Mouse (Mus musculus) c-Kit-positive CD71-negative TER-119-negative erythroid progenitor cells, embryonic 14.5 days (primary cell): Measurements from ENCODE around the gene Sgk1.

Experiments used
- DNase-seq: peaks from one replicate; pipeline ENCODE4 v3.0.0-alpha.2; 2013; ENCODE audit warnings: low read depth

Gene Sgk1

GRCm38 (mm10) chr10:21918016-21918749, 36.2 kb downstream of the Sgk1 start:
- no peak for DNase-seq

- no peak for DNase-seq
Observed at GRCm38 (mm10) chr10:21918750-21919145, 36.8 kb downstream of the Sgk1 start.

- DNase-seq, result no peak
Observed at GRCm38 (mm10) chr10:21920611-21921010, 38.6 kb downstream of the Sgk1 start.

GRCm38 (mm10) chr10:21922716-21923350, 40.8 kb downstream of the Sgk1 start:
- DNase-seq, result no peak

GRCm38 (mm10) chr10:21923495-21923952, 41.5 kb downstream of the Sgk1 start:
- no peak for DNase-seq

GRCm38 (mm10) chr10:21924051-21924720, 42.2 kb downstream of the Sgk1 start:
- DNase-seq, result no peak

DNA sequence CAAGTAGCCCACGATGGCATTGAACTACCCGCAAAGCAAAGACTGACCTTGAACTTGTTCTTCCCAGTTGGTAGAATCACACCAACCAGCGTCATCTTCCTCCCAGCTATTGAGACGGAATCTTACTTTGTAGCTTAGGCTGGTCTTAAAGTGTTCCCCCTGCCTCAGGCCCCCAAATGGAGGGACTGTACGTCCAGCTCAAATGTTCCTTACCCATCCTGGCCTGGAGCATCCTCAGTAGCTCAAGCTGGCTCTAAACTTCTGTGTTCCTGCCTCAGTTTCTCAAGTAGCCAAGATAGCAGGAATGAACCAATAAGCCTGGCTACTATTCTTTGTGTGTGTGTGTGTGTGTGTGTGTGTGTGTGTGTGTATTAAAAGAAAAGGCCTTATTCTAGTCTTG, 45.0 kb downstream of the Sgk1 start:
- no peak for DNase-seq

GRCm38 (mm10) chr10:21930781-21931380, 48.9 kb downstream of the Sgk1 start:
- no peak for DNase-seq

GRCm38 (mm10) chr10:21932791-21933190, 50.8 kb downstream of the Sgk1 start:
- no peak for DNase-seq

GRCm38 (mm10) chr10:21934826-21935225, 52.8 kb downstream of the Sgk1 start:
- DNase-seq, result no peak

GRCm38 (mm10) chr10:21936513-21937221, 54.7 kb downstream of the Sgk1 start:
- DNase-seq, result no peak

DNA sequence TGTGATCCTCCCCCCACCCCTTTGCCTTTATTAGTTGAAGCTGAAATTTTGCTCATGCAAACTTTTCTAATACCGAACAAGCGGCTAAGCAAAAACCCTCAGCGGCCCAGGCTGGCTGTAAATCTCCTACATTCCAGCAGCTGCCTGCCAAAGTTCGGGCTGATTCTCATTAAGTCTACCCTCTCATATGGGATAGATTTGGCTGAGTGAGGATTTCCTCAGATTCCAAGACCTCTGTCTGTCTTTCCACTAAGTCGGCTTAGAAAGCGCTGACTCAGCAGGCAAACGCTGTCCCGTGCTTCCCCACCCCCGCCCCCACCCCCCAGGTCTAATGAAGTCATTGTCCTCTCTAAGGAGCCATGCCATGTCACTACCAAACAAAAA, 55.2 kb downstream of the Sgk1 start:
- no peak for DNase-seq

DNA sequence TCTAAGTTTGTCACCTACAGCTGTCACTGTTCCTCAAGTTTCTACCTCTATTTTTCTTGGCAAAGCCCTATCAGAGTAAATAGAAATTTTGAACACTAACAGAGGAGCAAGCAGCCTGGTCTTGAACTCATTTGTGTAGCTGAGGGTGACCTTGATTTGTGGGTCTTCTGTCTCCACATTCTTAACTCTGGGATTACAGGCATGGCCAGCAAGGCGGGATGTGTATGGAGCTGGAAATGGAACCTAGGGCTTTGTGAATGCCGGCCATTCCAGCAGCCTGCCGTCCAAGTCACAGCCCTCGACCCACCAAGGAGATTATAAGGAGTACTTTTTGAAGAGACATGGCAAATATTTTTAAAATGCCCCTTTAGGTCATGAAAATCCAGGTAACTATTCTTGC, 56.2 kb downstream of the Sgk1 start:
- no peak for DNase-seq

DNA sequence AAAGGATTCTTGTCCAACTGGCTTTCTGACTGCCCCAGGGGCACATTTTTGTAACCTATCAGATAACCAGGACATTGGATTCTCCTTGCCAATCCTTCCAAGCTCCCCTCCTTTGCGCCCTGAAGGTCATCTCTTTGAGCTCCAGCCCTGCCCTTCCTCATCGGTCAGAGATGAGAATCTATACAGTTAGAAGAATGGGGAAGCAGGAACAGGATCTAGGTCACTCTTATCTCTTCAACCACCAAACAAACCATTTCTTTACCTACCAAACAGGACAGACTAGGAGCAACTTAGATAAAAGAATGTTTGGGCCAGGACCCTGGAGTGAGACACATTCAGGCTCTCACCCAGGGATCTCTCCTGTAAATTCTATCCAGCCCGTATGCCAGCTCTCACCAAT, 59.3 kb downstream of the Sgk1 start:
- no peak for DNase-seq

GRCm38 (mm10) chr10:21943145-21943700, 61.2 kb downstream of the Sgk1 start:
- DNase-seq, result no peak

DNA sequence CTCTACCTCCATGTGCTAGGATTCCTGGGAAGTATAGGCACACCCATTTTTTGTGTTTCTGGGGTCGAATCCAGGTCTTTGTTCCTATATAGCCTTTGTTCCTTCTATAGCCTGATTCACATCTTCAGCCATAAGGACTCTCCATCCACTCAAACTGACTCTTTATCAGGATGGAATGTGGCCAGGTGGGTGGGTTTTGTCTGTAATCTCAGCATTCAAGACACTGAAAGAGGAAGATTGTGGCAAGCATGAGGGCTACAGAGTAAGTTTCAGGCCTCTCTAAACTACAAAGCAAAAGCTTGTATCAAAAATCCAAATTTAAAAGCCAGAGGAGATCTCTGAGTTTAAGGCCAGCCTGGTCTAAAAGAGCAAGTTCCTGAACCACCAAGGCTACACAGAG, 63.2 kb downstream of the Sgk1 start:
- DNase-seq, result no peak

DNA sequence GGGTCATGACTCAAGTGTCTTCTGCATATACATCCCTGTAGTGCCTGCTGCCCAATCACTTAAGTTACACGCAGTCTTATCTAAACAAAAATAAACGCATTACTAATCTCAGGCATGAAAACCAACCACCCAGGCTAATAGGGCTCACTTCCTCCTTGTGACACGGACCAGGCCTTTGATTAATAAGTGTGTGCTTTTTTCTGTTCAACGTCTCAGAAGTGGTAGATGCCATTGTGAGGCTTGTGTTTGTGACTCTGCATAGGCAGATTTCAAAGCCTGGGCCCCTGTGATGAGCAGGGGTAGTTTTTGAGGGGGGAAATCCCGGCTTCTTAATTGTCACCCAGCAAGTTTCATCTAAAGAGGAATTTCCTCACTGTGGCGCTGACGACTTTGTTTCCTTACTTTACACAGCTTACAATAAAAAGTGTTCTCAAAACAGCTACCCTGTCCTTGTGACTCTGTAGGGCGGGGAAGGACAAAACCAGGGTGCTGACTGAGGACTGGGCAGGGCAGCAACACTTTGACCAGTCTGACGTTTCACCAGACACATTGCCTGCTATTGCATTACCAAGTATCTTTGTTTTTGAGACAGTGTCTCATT, 64.9 kb downstream of the Sgk1 start:
- DNase-seq, result no peak

DNA sequence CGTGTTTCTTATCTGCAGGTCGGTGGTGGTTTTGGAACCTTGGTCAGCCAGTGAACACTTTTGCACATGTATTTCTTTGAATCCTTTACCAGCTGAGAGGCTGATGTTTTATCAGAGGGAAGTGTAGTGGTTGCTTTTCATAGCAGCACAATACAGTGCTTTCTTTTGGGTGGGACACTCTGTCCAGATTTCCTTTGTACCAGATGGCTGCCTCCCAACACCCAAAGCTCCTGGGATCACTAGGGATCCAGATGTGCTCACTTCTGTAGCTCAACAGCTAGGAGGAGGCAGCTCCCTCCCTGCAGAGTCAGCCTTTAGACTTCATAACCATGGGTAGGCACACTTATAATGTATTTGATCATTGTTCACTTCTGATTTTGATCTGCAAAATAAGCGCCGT, 70.5 kb downstream of the Sgk1 start:
- no peak for DNase-seq

DNA sequence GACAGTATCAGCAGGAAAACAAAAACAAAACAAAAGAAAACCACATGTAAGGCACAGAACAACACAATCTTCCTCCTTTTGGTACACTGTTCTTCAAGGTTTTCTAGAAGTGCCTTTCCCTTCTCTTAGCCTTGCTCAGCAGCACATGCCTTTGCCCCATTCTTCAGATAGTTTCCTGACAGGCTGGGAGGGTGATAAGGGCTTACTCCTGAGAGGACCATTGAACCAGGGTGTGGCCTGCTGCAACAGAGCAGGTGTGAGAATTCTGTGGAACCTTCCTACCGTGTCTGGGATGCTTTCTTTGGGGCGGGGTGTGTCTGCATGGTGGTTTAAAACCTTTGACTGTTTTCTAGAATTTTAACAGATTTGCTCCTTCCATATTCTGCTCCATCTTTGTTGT, 79.1 kb downstream of the Sgk1 start:
- no peak for DNase-seq

GRCm38 (mm10) chr10:21963005-21963404, 81.0 kb downstream of the Sgk1 start:
- no peak for DNase-seq

DNA sequence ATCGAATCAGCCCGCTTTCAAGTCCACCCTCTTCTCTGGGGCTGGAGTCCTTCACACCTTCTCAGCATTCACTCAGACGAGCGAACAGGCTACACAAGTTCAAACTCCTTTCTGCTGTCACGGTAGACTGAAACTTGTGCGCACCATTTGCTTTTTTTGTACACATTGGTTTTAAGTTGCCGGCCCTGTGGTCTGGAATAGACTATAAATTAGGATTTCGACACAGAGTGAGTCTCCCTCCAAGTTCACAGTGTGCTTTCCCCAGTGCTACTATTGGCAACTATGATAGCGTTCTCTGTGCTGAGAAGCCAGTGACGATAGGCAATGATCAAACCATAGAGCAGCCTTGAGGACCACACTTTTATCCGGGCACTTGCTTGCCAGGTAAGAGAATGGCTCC, 91.7 kb downstream of the Sgk1 start:
- DNase-seq, result no peak
